Mouse (Mus musculus) heart, adult 2 months (tissue): ENCODE measurements at regions not wholly inside any gene's neighbourhood (a gene's known extent, or its start where the extent isn't known, plus 50 kb on each side); places are given as distances from the start of the nearest gene placed in this dataset.

ENCODE experiments used
- DNase-seq, 2 experiments: peaks; one replicate each; pipeline ENCODE4 v3.0.0; 2021
- H3K27ac ChIP-seq: fragments of 200-600 bp; 2 replicates; pipeline ENCODE4 v1.8.1; 2022
- H3K27me3 ChIP-seq: fragments of 200-500 bp; 2 replicates; pipeline ENCODE4 v1.6.1; 2012; ENCODE audit warnings: mild to moderate bottlenecking, low read length, inconsistent platforms, mixed read lengths; ENCODE audit not compliant: control insufficient read depth, insufficient read depth
- H3K36me3 ChIP-seq: fragments of 200-500 bp; 2 replicates; pipeline ENCODE4 v1.6.1; 2012; ENCODE audit warnings: low read length, inconsistent platforms; ENCODE audit not compliant: control insufficient read depth, insufficient read depth
- H3K4me1 ChIP-seq: fragments of 200-500 bp; 2 replicates; pipeline ENCODE4 v1.6.1; 2011; ENCODE audit warnings: low read length; ENCODE audit not compliant: control insufficient read depth, insufficient read depth
- H3K4me3 ChIP-seq: fragments of 200-600 bp; 2 replicates; pipeline ENCODE4 v1.8.1; 2022
- H3K79me2 ChIP-seq: fragments of 200-500 bp; replicated peaks from 2 replicates; pipeline ENCODE4 v1.6.1; 2012; ENCODE audit warnings: mild to moderate bottlenecking, inconsistent platforms, low read length, moderate library complexity, mixed read lengths; ENCODE audit not compliant: control insufficient read depth, insufficient read depth
- H3K9ac ChIP-seq: fragments of 200-500 bp; 2 replicates; pipeline ENCODE4 v1.6.1; 2012; ENCODE audit warnings: low read depth, mild to moderate bottlenecking, control low read depth, inconsistent platforms, low read length, mixed read lengths
- CTCF ChIP-seq: fragments of 200-600 bp; IDR thresholded peaks from 2 replicates; pipeline ENCODE4 v1.8.1; 2022; ENCODE audit warnings: antibody characterized with exemption, mild to moderate bottlenecking, moderate library complexity
- EP300 ChIP-seq: fragments of 200-500 bp; IDR thresholded peaks from 2 replicates; pipeline ENCODE4 v1.6.1; 2011; ENCODE audit warnings: low read depth, low read length, control low read depth; ENCODE audit not compliant: insufficient read depth
- POLR2A ChIP-seq: fragments of 200-500 bp; IDR thresholded peaks from 2 replicates; pipeline ENCODE4 v1.6.1; 2011; ENCODE audit warnings: mild to moderate bottlenecking, low read depth, low read length, control low read depth; ENCODE audit not compliant: insufficient read depth
- WGBS: fragments of 180-500 bp; shearing (Covaris S2); methylation state at CpG from one replicate; pipeline ENCODE4 v1.1.7; 2018; 5-methylcytosine and 5-hydroxymethylcytosine counted together
- intact Hi-C: fragments of 180-260 bp; cut with DNase I; formaldehyde crosslinking; loops from one replicate; pipeline ENCODE4 v1.15.1; 2025

GRCm38 (mm10) chr7:75998853-75999252 is 150.7 kb downstream of the Klhl25 start:
- no peaks in the 10 kb centered on the region for H3K27me3 ChIP-seq
- no peak for DNase-seq
- no peaks in the 10 kb centered on the region for H3K4me1 ChIP-seq
- H3K36me3 ChIP-seq, result no peaks in the 10 kb centered on the region
- no peaks in the 10 kb centered on the region for H3K79me2 ChIP-seq
- no peak overlapping the region for H3K4me3 ChIP-seq
- no peak overlapping the region for H3K27ac ChIP-seq
- intact Hi-C loops, result no loop called here
- 39% methylated on average over 5 of the region's 5 CpGs for WGBS
- no peak overlapping the region for H3K9ac ChIP-seq
- TF ChIP-seq EP300, result no peak
- no peak for TF ChIP-seq CTCF
- no peak for TF ChIP-seq POLR2A

- Histone ChIP-seq H3K79me2 (no peaks in the 10 kb centered on the region), H3K36me3 (no peaks in the 10 kb centered on the region), H3K27ac (no peak overlapping the region), H3K9ac (no peak overlapping the region), H3K4me3 (no peak overlapping the region), H3K4me1 (no peaks in the 10 kb centered on the region), H3K27me3 (no peaks in the 10 kb centered on the region)
- TF ChIP-seq CTCF (no peak), EP300 (no peak), POLR2A (no peak)
- WGBS, result 59% methylated on average over 2 of the region's 2 CpGs
- intact Hi-C loops, result no loop called here
- DNase-seq, result no peak
These were observed 151.3 kb downstream of the Klhl25 start for GRCm38 (mm10) chr7:75999324-75999907.

GRCm38 (mm10) chr7:76001012-76001411 is 152.9 kb downstream of the Klhl25 start:
- Histone ChIP-seq H3K4me1 (no peaks in the 10 kb centered on the region), H3K36me3 (no peaks in the 10 kb centered on the region), H3K4me3 (no peak overlapping the region), H3K27ac (no peak overlapping the region), H3K79me2 (no peaks in the 10 kb centered on the region), H3K9ac (no peak overlapping the region), H3K27me3 (no peaks in the 10 kb centered on the region)
- WGBS, result 73% methylated on average over 1 of the region's 1 CpGs
- intact Hi-C loops, result no loop called here
- no peak for DNase-seq
- TF ChIP-seq POLR2A (no peak), EP300 (no peak), CTCF (no peak)

GRCm38 (mm10) chr7:76008226-76008625 is 160.1 kb downstream of the Klhl25 start:
- H3K27ac ChIP-seq, result no peak overlapping the region
- intact Hi-C loops, result no loop called here
- H3K79me2 ChIP-seq, result no peaks in the 10 kb centered on the region
- no peaks in the 10 kb centered on the region for H3K27me3 ChIP-seq
- H3K4me3 ChIP-seq, result no peak overlapping the region
- 52% methylated on average over 6 of the region's 6 CpGs for WGBS
- no peaks in the 10 kb centered on the region for H3K36me3 ChIP-seq
- no peaks in the 10 kb centered on the region for H3K4me1 ChIP-seq
- DNase-seq, result no peak
- no peak for TF ChIP-seq POLR2A
- TF ChIP-seq CTCF, result no peak
- no peak for TF ChIP-seq EP300
- H3K9ac ChIP-seq, result no peak overlapping the region

- no peak overlapping the region for H3K27ac ChIP-seq
- intact Hi-C loops, result no loop called here
- TF ChIP-seq CTCF, result no peak
- no peak for TF ChIP-seq EP300
- no peak for TF ChIP-seq POLR2A
- no peak overlapping the region for H3K4me3 ChIP-seq
- WGBS, result 55% methylated on average over 3 of the region's 3 CpGs
- H3K36me3 ChIP-seq, result no peaks in the 10 kb centered on the region
- H3K4me1 ChIP-seq, result no peaks in the 10 kb centered on the region
- no peak overlapping the region for H3K9ac ChIP-seq
- DNase-seq, result no peak
- H3K27me3 ChIP-seq, result no peaks in the 10 kb centered on the region
- H3K79me2 ChIP-seq, result no peaks in the 10 kb centered on the region
These were observed 181.9 kb upstream of the Agbl1 start for GRCm38 (mm10) chr7:76047743-76048142.

- 47% methylated on average over 2 of the region's 2 CpGs for WGBS
- TF ChIP-seq POLR2A, result no peak
- no peak for TF ChIP-seq CTCF
- no peak for TF ChIP-seq EP300
- DNase-seq, result no peak
- Histone ChIP-seq H3K27ac (no peak overlapping the region), H3K9ac (no peak overlapping the region), H3K79me2 (no peaks in the 10 kb centered on the region), H3K36me3 (no peaks in the 10 kb centered on the region), H3K4me3 (no peak overlapping the region), H3K4me1 (no peaks in the 10 kb centered on the region), H3K27me3 (no peaks in the 10 kb centered on the region)
- intact Hi-C loops, result no loop called here
These were observed 180.3 kb upstream of the Agbl1 start for GRCm38 (mm10) chr7:76049342-76049741.

GRCm38 (mm10) chr7:76053843-76054242 is 175.8 kb upstream of the Agbl1 start:
- DNase-seq, result no peak
- intact Hi-C loops, result no loop called here
- WGBS, result 69% methylated on average over 3 of the region's 3 CpGs
- no peak for TF ChIP-seq EP300
- no peak for TF ChIP-seq CTCF
- no peak for TF ChIP-seq POLR2A
- Histone ChIP-seq H3K9ac (no peak overlapping the region), H3K27ac (no peak overlapping the region), H3K27me3 (no peaks in the 10 kb centered on the region), H3K4me3 (no peak overlapping the region), H3K36me3 (no peaks in the 10 kb centered on the region), H3K4me1 (no peaks in the 10 kb centered on the region), H3K79me2 (no peaks in the 10 kb centered on the region)
